Mouse (Mus musculus) small intestine, adult 2 months (tissue): Measurements from ENCODE around the gene Ckap4.

ENCODE experiments used
- CTCF ChIP-seq: fragments of 200-500 bp; IDR thresholded peaks from 2 replicates; pipeline ENCODE4 v1.5.1; 2012; ENCODE audit warnings: low read depth, mild to moderate bottlenecking, control low read depth, inconsistent platforms, low read length, moderate library complexity, mixed read lengths; ENCODE audit not compliant: insufficient replicate concordance, insufficient read length; ENCODE audit errors: extremely low read depth
- POLR2A ChIP-seq: fragments of 200-500 bp; IDR thresholded peaks from 2 replicates; pipeline ENCODE4 v1.6.1; 2012; ENCODE audit warnings: low read depth, mild to moderate bottlenecking, control low read depth, inconsistent platforms, low read length, moderate library complexity

GRCm38 (mm10) chr10:84532911-84533882 is 665 bp downstream of the Ckap4 start:
- TF ChIP-seq CTCF, result no peak
- TF ChIP-seq POLR2A, result no peak
